Mouse (Mus musculus) heart, postnatal 0 days (tissue): ENCODE results near the gene Dohh.

Source experiments
- CTCF ChIP-seq: IDR thresholded peaks from 2 replicates; pipeline ENCODE4 v1.5.1; 2016; ENCODE audit warnings: antibody characterized with exemption, control low read depth, low read depth
- EP300 ChIP-seq: IDR thresholded peaks from 2 replicates; pipeline ENCODE4 v1.6.1; 2016; ENCODE audit warnings: antibody characterized with exemption, low read depth

DNA sequence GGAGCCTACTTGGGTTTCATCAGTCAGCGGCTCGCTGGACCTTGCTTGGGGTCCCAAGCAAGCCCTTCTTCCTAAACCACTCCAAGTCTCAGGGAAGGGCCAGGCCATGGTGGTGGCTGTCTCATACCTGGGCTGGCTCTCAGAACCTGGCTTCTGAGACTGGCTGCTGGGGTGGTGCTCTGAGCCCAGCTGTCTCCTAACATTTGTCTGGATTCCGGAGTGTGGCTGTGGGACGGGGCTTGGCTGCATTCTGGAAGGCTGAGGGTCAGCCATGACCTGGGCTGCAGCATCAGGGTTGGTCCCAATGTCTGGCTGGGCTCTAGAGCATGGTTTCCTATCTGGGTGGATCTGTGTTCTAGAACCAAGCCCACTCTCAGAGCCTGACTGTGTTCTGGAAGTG lies 47.7 kb upstream of the Dohh start:
- no peak for TF ChIP-seq CTCF
- TF ChIP-seq EP300: no peak
